Mouse (Mus musculus) telencephalon, adult 2 months (tissue): ENCODE results near the gene Trim47.
A peak's percentile ranks its signal among the peaks of the same experiment; 100 is the strongest.

Experiments used
- DNase-seq: peaks from one replicate; pipeline ENCODE4 v3.0.0-alpha.2; 2011; ENCODE audit warnings: low read depth, low spot score

The Trim47 gene

GRCm38 (mm10) chr11:116088188-116088587, 38.8 kb downstream of the Trim47 start:
- DNase-seq: no peak

- no peak for DNase-seq
Observed at GRCm38 (mm10) chr11:116087194-116088130, 39.5 kb downstream of the Trim47 start.

GRCm38 (mm10) chr11:116086258-116087193, 40.5 kb downstream of the Trim47 start, which contains the start of gene Wbp2:
TSS of gene Wbp2 (minus strand) at chr11:116086995.
- peak; percentile 100 for DNase-seq

- DNase-seq: no peak
Observed at GRCm38 (mm10) chr11:116084166-116084565, 42.8 kb downstream of the Trim47 start.

- DNase-seq: no peak
Observed at GRCm38 (mm10) chr11:116083096-116083672, 43.8 kb downstream of the Trim47 start.

GRCm38 (mm10) chr11:116081081-116081480, 45.9 kb downstream of the Trim47 start:
- no peak for DNase-seq

GRCm38 (mm10) chr11:116079511-116079910, 47.5 kb downstream of the Trim47 start:
- peak; percentile 86 for DNase-seq

- DNase-seq: no peak
Observed at GRCm38 (mm10) chr11:116078676-116079320, 48.2 kb downstream of the Trim47 start.

- no peak for DNase-seq
Observed at GRCm38 (mm10) chr11:116078221-116078620, 48.8 kb downstream of the Trim47 start.

GRCm38 (mm10) chr11:116077446-116078204, 49.4 kb downstream of the Trim47 start, which contains the start of gene Unc13d:
TSS of gene Unc13d (minus strand) at chr11:116077961.
- DNase-seq: no peak

- DNase-seq: no peak
Observed at GRCm38 (mm10) chr11:116076836-116077235, 50.2 kb downstream of the Trim47 start.

GRCm38 (mm10) chr11:116076266-116076540, 50.8 kb downstream of the Trim47 start:
- no peak for DNase-seq

GRCm38 (mm10) chr11:116075539-116076265, 51.3 kb downstream of the Trim47 start:
- DNase-seq: no peak

GRCm38 (mm10) chr11:116074436-116074991, 52.5 kb downstream of the Trim47 start:
- DNase-seq: no peak

GRCm38 (mm10) chr11:116072608-116073007, 54.4 kb downstream of the Trim47 start:
- no peak for DNase-seq

- DNase-seq: no peak
Observed at GRCm38 (mm10) chr11:116071510-116071909, 55.5 kb downstream of the Trim47 start.

- no peak for DNase-seq
Observed at GRCm38 (mm10) chr11:116065345-116065744, 61.7 kb downstream of the Trim47 start.

- DNase-seq: no peak
Observed at GRCm38 (mm10) chr11:116064187-116064867, 62.7 kb downstream of the Trim47 start.

- DNase-seq: no peak
Observed at GRCm38 (mm10) chr11:116063562-116063961, 63.4 kb downstream of the Trim47 start.
